Mouse (Mus musculus) ES-E14 (cell line): ENCODE measurements around the gene Rapgef2. TPM values are rescaled to one million over a fixed set of nuclear protein-coding genes. Genes with fewer than 3 reads are reported as not detected.
"Not testable (repeated sequence)": the region's sequence is repeated elsewhere in the genome, so short reads cannot be mapped to it uniquely, and the experiment has no call there.

Experiments
- DNase-seq: peaks from one replicate; pipeline ENCODE4 v3.0.0-alpha.2; 2013; ENCODE audit warnings: low read depth, low spot score
- H3K27ac ChIP-seq: 2 replicates; pipeline ENCODE4 v1.5.1; 2012; ENCODE audit warnings: low read depth, mild to moderate bottlenecking, low read length, moderate library complexity, mixed read lengths; ENCODE audit not compliant: poor library complexity, insufficient read depth, severe bottlenecking
- H3K36me3 ChIP-seq: 2 replicates; pipeline ENCODE4 v1.6.1; 2012; ENCODE audit warnings: mild to moderate bottlenecking, low read length, moderate library complexity, mixed read lengths; ENCODE audit not compliant: control insufficient read depth, poor library complexity, insufficient read depth, severe bottlenecking
- H3K4me1 ChIP-seq, 2 experiments: fragments of 150-350 bp in 1 of 2; sonication (generic) in 1 of 2; 2 replicates each; pipeline ENCODE4 v1.6.1; 2012; ENCODE audit warnings: low read length in 2 of 2, mild to moderate bottlenecking in 1 of 2, mixed read lengths in 1 of 2; ENCODE audit not compliant: control insufficient read depth in 2 of 2, insufficient read depth in 2 of 2, poor library complexity in 1 of 2
- H3K4me3 ChIP-seq, 2 experiments: fragments of 150-350 bp in 1 of 2; sonication (generic) in 1 of 2; 2 replicates each; pipeline ENCODE4 v1.5.1; 2012; ENCODE audit warnings: low read length in 2 of 2, low read depth in 1 of 2, mild to moderate bottlenecking in 1 of 2, mixed read lengths in 1 of 2; ENCODE audit not compliant: insufficient read depth in 1 of 2, poor library complexity in 1 of 2, severe bottlenecking in 1 of 2
- H3K9ac ChIP-seq: 2 replicates; pipeline ENCODE4 v1.6.1; 2012; ENCODE audit warnings: low read depth, mild to moderate bottlenecking, low read length, mixed read lengths; ENCODE audit not compliant: poor library complexity, insufficient read depth, severe bottlenecking
- H3K9me3 ChIP-seq: fragments of 150-350 bp; sonication (generic); 2 replicates; pipeline ENCODE4 v1.6.1; 2012; ENCODE audit warnings: low read depth, mild to moderate bottlenecking, low read length; ENCODE audit not compliant: control insufficient read depth, insufficient read depth
- CHD2 ChIP-seq: IDR thresholded peaks from 2 replicates; pipeline ENCODE4 v1.6.1; 2014; ENCODE audit warnings: mild to moderate bottlenecking, low read depth, low read length, inconsistent platforms
- HCFC1 ChIP-seq: IDR thresholded peaks from 2 replicates; pipeline ENCODE4 v1.6.1; 2012; ENCODE audit warnings: low read length, inconsistent platforms, borderline replicate concordance; ENCODE audit not compliant: insufficient read depth
- MAFK ChIP-seq: IDR thresholded peaks from 2 replicates; pipeline ENCODE4 v1.6.1; 2014; ENCODE audit warnings: mild to moderate bottlenecking, low read depth, low read length, inconsistent platforms; ENCODE audit not compliant: insufficient read depth
- ZC3H11A ChIP-seq: IDR thresholded peaks from 2 replicates; pipeline ENCODE4 v1.6.1; 2012; ENCODE audit warnings: low read depth, mild to moderate bottlenecking, inconsistent platforms, low read length, borderline replicate concordance
- ZNF384 ChIP-seq: IDR thresholded peaks from 2 replicates; pipeline ENCODE4 v1.6.1; 2012; ENCODE audit warnings: low read depth, low read length, inconsistent platforms
- in situ Hi-C, 2 experiments: fragments of 600-800 bp; cut with MboI; formaldehyde crosslinking; loops; one replicate each; pipeline ENCODE4 v1.15.1; 2025; ENCODE audit warnings: low sequenced_read_pairs in 2 of 2, inconsistent platforms in 1 of 2; ENCODE audit not compliant: unreplicated experiment in 2 of 2
- total RNA-seq: library from RNA; depleted of rRNA; stranded (reverse); fragments of 300-350 nt; gene quantifications from 2 replicates; pipeline ENCODE4 v1.2.3, GENCODE M21; 2012

The Rapgef2 gene
- total RNA-seq, 1 experiment = 12.0 TPM

- Histone ChIP-seq H3K4me3 (no peak overlapping the region), H3K9ac (no peak overlapping the region), H3K9me3 (no peaks in the 10 kb centered on the region), H3K36me3 (peaks cover 2% of the 10 kb centered on the region; the same call in 1 of the 2 replicates), H3K4me1 (peaks cover 2 to 10% of the 10 kb centered on the region in 2 experiments; a peak in 3 of 4 replicates), H3K27ac (no peak overlapping the region)
- DNase-seq = no peak
- in situ Hi-C loops = loop anchor here in 1 of 2 experiments (25.0 kb wide), 1 partner anchor 215 kb away; no protein-coding TSS in a partner anchor
- no peak for TF ChIP-seq ZC3H11A
Measured at GRCm38 (mm10) chr3:79177136-79177870, 109.0 kb downstream of the Rapgef2 start.

- no peak overlapping the region for H3K9ac ChIP-seq
- no peak overlapping the region for H3K4me3 ChIP-seq
- no peak for DNase-seq
- H3K4me1 ChIP-seq = no peaks in the 10 kb centered on the region
- no peaks in the 10 kb centered on the region for H3K36me3 ChIP-seq
- H3K27ac ChIP-seq = no peak overlapping the region
- TF ChIP-seq CHD2 = no peak
- in situ Hi-C loops = no loop called here
- H3K9me3 ChIP-seq = no peaks in the 10 kb centered on the region
Measured at GRCm38 (mm10) chr3:79174168-79174567, 112.1 kb downstream of the Rapgef2 start.

GRCm38 (mm10) chr3:79173291-79173690, 113.0 kb downstream of the Rapgef2 start:
- in situ Hi-C loops = no loop called here
- H3K4me1 ChIP-seq = no peaks in the 10 kb centered on the region
- H3K4me3 ChIP-seq = no peak overlapping the region
- H3K9me3 ChIP-seq = no peaks in the 10 kb centered on the region
- H3K36me3 ChIP-seq = no peaks in the 10 kb centered on the region
- no peak overlapping the region for H3K9ac ChIP-seq
- no peak for DNase-seq
- H3K27ac ChIP-seq = no peak overlapping the region
- TF ChIP-seq HCFC1 (no peak), CHD2 (no peak), MAFK (no peak), ZC3H11A (no peak), ZNF384 (no peak)

- H3K36me3 ChIP-seq, H3K9me3 ChIP-seq, H3K4me3 ChIP-seq, in situ Hi-C loops, H3K9ac ChIP-seq, H3K4me1 ChIP-seq, H3K27ac ChIP-seq, DNase-seq: not testable (repeated sequence)
Measured at GRCm38 (mm10) chr3:79171146-79171545, 115.2 kb downstream of the Rapgef2 start.

- in situ Hi-C loops = no loop called here
- H3K36me3 ChIP-seq = no peaks in the 10 kb centered on the region
- H3K9me3 ChIP-seq = no peaks in the 10 kb centered on the region
- DNase-seq = no peak
- no peaks in the 10 kb centered on the region for H3K4me1 ChIP-seq
- no peak overlapping the region for H3K4me3 ChIP-seq
- no peak overlapping the region for H3K9ac ChIP-seq
- H3K27ac ChIP-seq = no peak overlapping the region
- TF ChIP-seq ZC3H11A (no peak), ZNF384 (no peak), MAFK (no peak), CHD2 (no peak), HCFC1 (no peak)
Measured at GRCm38 (mm10) chr3:79168168-79168827, 118.0 kb downstream of the Rapgef2 start.
